ENCODE assay signal across 8 mouse cellular contexts in the genomic region with DNA sequence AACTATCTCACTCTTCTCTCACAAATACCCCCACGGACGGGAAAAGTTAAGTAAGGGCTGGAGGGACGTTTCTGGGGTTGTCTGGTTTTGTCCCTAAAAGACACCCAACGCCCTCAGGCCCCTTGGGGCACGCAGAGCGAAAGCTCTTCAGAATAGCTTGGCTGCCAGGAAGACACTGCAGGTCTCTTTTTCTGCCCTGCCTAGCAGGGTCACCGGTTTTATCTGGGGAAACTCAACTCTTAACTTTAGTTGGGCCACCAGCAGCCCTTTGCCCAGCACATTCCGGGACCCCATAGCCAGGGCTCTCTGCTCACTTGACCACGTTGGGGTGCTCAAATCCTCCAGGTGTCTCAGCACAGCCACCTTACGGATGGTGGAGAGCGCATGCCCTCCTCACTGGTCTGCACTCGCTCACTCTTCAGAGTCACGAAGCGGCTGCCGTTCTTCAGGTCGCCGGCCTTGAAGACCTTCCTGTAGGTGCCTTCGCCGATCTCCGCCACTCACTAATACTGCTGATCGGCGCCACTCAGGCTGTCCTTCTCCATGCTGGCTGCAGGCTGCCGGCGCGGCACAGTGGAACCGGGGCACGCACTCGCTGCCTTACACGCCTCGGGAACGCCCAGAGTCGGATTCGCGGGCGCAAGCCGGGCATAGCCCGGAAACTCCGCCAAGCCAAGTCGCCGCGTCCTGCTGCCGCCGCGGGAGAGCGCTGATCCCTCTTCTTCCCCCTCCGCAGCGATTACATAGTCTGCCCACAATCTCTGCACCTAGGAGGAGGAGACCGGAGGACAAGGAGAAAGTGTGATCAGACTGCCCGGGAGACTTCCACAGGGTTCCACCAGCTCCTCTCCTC.
DNase-seq lines count a peak whose midpoint lies in the region; ATAC-seq lines count a peak whose summit lies in the region.

No protein-coding gene starts in this region.

- H3K9ac ChIP-seq in embryonic facial prominence, embryonic 12.5 days, result peak overlapping the region; percentile 29; the same call in 1 of the 2 replicates
- peak overlapping the region; percentile 57 for H3K9ac ChIP-seq in hindbrain, embryonic 12.5 days
- peak overlapping the region; percentile 68 for H3K9ac ChIP-seq in limb, embryonic 13.5 days
- peak overlapping the region; percentile 53 for H3K9ac ChIP-seq in midbrain, embryonic 15.5 days

- 7% methylated on average over 48 of the region's 49 CpGs for WGBS in embryonic facial prominence, embryonic 12.5 days
- WGBS in hindbrain, embryonic 12.5 days, result 8% methylated on average over 49 of the region's 49 CpGs
- 6% methylated on average over 47 of the region's 49 CpGs for WGBS in limb, embryonic 13.5 days
- WGBS in midbrain, embryonic 15.5 days, result 10% methylated on average over 47 of the region's 49 CpGs

- H3K27ac ChIP-seq in embryonic facial prominence, embryonic 12.5 days, result no peak overlapping the region
- H3K27ac ChIP-seq in hindbrain, embryonic 12.5 days, result no peak overlapping the region
- H3K27ac ChIP-seq in limb, embryonic 13.5 days, result no peak overlapping the region
- no peak overlapping the region for H3K27ac ChIP-seq in midbrain, embryonic 15.5 days

- H3K27me3 ChIP-seq in embryonic facial prominence, embryonic 12.5 days, result peaks cover 39% of the 10 kb centered on the region
- H3K27me3 ChIP-seq in hindbrain, embryonic 12.5 days, result peaks cover 47% of the 10 kb centered on the region
- peaks cover 46% of the 10 kb centered on the region for H3K27me3 ChIP-seq in limb, embryonic 13.5 days
- peaks cover 41% of the 10 kb centered on the region for H3K27me3 ChIP-seq in midbrain, embryonic 15.5 days (replicated peaks)

- DNase-seq in gastrocnemius, adult 18-20 months (ENCODE audit: low spot score), result peak; percentile 7
- DNase-seq in gastrocnemius, postnatal 25 days, result no peak
- DNase-seq in ZHBTc4 (ENCODE audit: low read depth, low spot score), result peak; percentile 73
- peak; percentile 47 for DNase-seq in thymus, postnatal 25 days

- H3K4me1 ChIP-seq in embryonic facial prominence, embryonic 12.5 days, result peaks cover 6% of the 10 kb centered on the region; the same call in 1 of the 2 replicates
- peaks cover 22% of the 10 kb centered on the region for H3K4me1 ChIP-seq in hindbrain, embryonic 12.5 days
- peaks cover 20% of the 10 kb centered on the region for H3K4me1 ChIP-seq in limb, embryonic 13.5 days
- H3K4me1 ChIP-seq in midbrain, embryonic 15.5 days, result peaks cover 24% of the 10 kb centered on the region

- no peaks in the 10 kb centered on the region for H3K36me3 ChIP-seq in embryonic facial prominence, embryonic 12.5 days
- no peaks in the 10 kb centered on the region for H3K36me3 ChIP-seq in hindbrain, embryonic 12.5 days
- no peaks in the 10 kb centered on the region for H3K36me3 ChIP-seq in limb, embryonic 13.5 days
- H3K36me3 ChIP-seq in midbrain, embryonic 15.5 days (replicated peaks), result no peaks in the 10 kb centered on the region

- peak overlapping the region; percentile 61 for H3K4me3 ChIP-seq in embryonic facial prominence, embryonic 12.5 days
- peak overlapping the region; percentile 55 for H3K4me3 ChIP-seq in hindbrain, embryonic 12.5 days
- peak overlapping the region; percentile 62 for H3K4me3 ChIP-seq in limb, embryonic 13.5 days
- peak overlapping the region; percentile 66 for H3K4me3 ChIP-seq in midbrain, embryonic 15.5 days

- H3K9me3 ChIP-seq in embryonic facial prominence, embryonic 12.5 days, result no peaks in the 10 kb centered on the region
- H3K9me3 ChIP-seq in hindbrain, embryonic 12.5 days (replicated peaks), result no peaks in the 10 kb centered on the region
- H3K9me3 ChIP-seq in limb, embryonic 13.5 days, result no peaks in the 10 kb centered on the region
- H3K9me3 ChIP-seq in midbrain, embryonic 15.5 days, result no peaks in the 10 kb centered on the region

- ATAC-seq in embryonic facial prominence, embryonic 12.5 days (ENCODE audit: insufficient number of reproducible peaks, insufficient read depth, low FRiP score, low TSS enrichment), result no peak; the same call in 1 of the 2 replicates
- peak; percentile 65 for ATAC-seq in hindbrain, embryonic 12.5 days (ENCODE audit: low FRiP score)
- no peak for ATAC-seq in limb, embryonic 13.5 days (ENCODE audit: low FRiP score, low read depth)
- ATAC-seq in midbrain, embryonic 15.5 days (replicated peaks), result peak; percentile 73

- peak overlapping the region; percentile 98 for H3K4me2 ChIP-seq in embryonic facial prominence, embryonic 12.5 days (replicated peaks)
- peak overlapping the region; percentile 99 for H3K4me2 ChIP-seq in hindbrain, embryonic 12.5 days (replicated peaks)
- H3K4me2 ChIP-seq in limb, embryonic 13.5 days (replicated peaks), result peak overlapping the region; percentile 99
- peak overlapping the region; percentile 100 for H3K4me2 ChIP-seq in midbrain, embryonic 15.5 days

Comparison
In these comparisons a context has a peak if more than half of its experiments do, and no peak if none do; other contexts are left out.
1. ATAC-seq: peak in hindbrain, embryonic 12.5 days (single experiment) and midbrain, embryonic 15.5 days (single experiment); none in embryonic facial prominence, embryonic 12.5 days (single experiment) and limb, embryonic 13.5 days (single experiment).
2. Peak in every context shown above with its lines, with median percentiles within 50 percentile points of each other: H3K4me2 ChIP-seq, H3K4me3 ChIP-seq and H3K9ac ChIP-seq.